13 mouse cellular contexts compared by ENCODE assay signal in genomic region chr5:36083869-36084565, GRCm38 (mm10).
A peak's percentile ranks its signal among the peaks of the same experiment; 100 is the strongest.
DNase-seq lines count a peak whose midpoint lies in the region; ATAC-seq and TF ChIP-seq lines count a peak whose summit lies in the region.
"Had no signal": no experiment of that assay in that cellular context is flagged by ENCODE, and none has a peak within 500 bp of the region (broad histone marks: within the 10 kb centered on the region; RNA-seq: fewer than 3 reads in every experiment).

No protein-coding gene starts in this region.

- peaks cover 34% of the 10 kb centered on the region for H3K4me1 ChIP-seq in midbrain, embryonic 10.5 days
- H3K4me1 ChIP-seq in midbrain, postnatal 0 days (ENCODE audit: insufficient read depth, low read length): peaks cover 3% of the 10 kb centered on the region; the same call in 1 of the 2 replicates
- peaks cover 41% of the 10 kb centered on the region for H3K4me1 ChIP-seq in heart, embryonic 16.5 days (ENCODE audit: control insufficient read depth, insufficient read depth, low read length)

- peak overlapping the region; percentile 55; the same call in 1 of the 2 replicates for H3K27ac ChIP-seq in midbrain, embryonic 10.5 days (replicated peaks)
- no peak overlapping the region for H3K27ac ChIP-seq in midbrain, postnatal 0 days (ENCODE audit: low read depth, low read length)
- peak overlapping the region; percentile 89 for H3K27ac ChIP-seq in heart, embryonic 16.5 days (ENCODE audit: low read length)
- H3K27ac ChIP-seq: hindbrain, embryonic 12.5 days; limb, embryonic 13.5 days had no signal

- no peaks in the 10 kb centered on the region for H3K9me3 ChIP-seq in midbrain, embryonic 10.5 days (replicated peaks)
- H3K9me3 ChIP-seq in midbrain, postnatal 0 days (ENCODE audit: low read length): no peaks in the 10 kb centered on the region
- no peaks in the 10 kb centered on the region for H3K9me3 ChIP-seq in heart, embryonic 16.5 days (replicated peaks; ENCODE audit: control insufficient read depth, low read length)
- H3K9me3 ChIP-seq: hindbrain, embryonic 12.5 days; limb, embryonic 13.5 days had no signal

- no peaks in the 10 kb centered on the region for H3K36me3 ChIP-seq in midbrain, embryonic 10.5 days
- no peaks in the 10 kb centered on the region for H3K36me3 ChIP-seq in midbrain, postnatal 0 days (ENCODE audit: insufficient read depth, low read length)
- no peaks in the 10 kb centered on the region for H3K36me3 ChIP-seq in heart, embryonic 16.5 days (ENCODE audit: control insufficient read depth, insufficient read depth)
- H3K36me3 ChIP-seq: hindbrain, embryonic 12.5 days; limb, embryonic 13.5 days had no signal

- no peak overlapping the region for H3K9ac ChIP-seq in midbrain, postnatal 0 days (replicated peaks; ENCODE audit: low read length, poor library complexity, severe bottlenecking)
- H3K9ac ChIP-seq in heart, embryonic 16.5 days (ENCODE audit: low read length): no peak overlapping the region; the same call in 1 of the 2 replicates
- H3K9ac ChIP-seq: hindbrain, embryonic 12.5 days; limb, embryonic 13.5 days had no signal

- peak; percentile 95 for DNase-seq in heart, adult 11 months
- no peak for DNase-seq in heart, postnatal 25 days (ENCODE audit: low spot score)
- DNase-seq in midbrain, embryonic 10.5 days (ENCODE audit: low spot score): no peak
- no peak for DNase-seq in midbrain, postnatal 0 days (ENCODE audit: low spot score)
- DNase-seq in telencephalon, adult 2 months (ENCODE audit: low read depth, low spot score): peak; percentile 38
- DNase-seq in lung, postnatal 4 days: no peak
- DNase-seq: embryo, embryonic 11 days; lung, adult 2 months; thymus, postnatal 14 days had no signal

- H3K4me3 ChIP-seq in midbrain, embryonic 10.5 days: no peak overlapping the region
- no peak overlapping the region for H3K4me3 ChIP-seq in midbrain, postnatal 0 days (ENCODE audit: low read depth, low read length)
- no peak overlapping the region for H3K4me3 ChIP-seq in heart, embryonic 16.5 days (ENCODE audit: low read length)
- H3K4me3 ChIP-seq: hindbrain, embryonic 12.5 days; limb, embryonic 13.5 days; megakaryocyte, embryonic 14.5 days had no signal

- intact Hi-C loops in heart, postnatal 25 days (cut with DNase I): no loop called here

- no peak for TF ChIP-seq CTCF in midbrain, postnatal 0 days (IDR thresholded peaks at IDR 0.05)

- H3K4me2 ChIP-seq in midbrain, postnatal 0 days (ENCODE audit: low read depth, low read length, poor library complexity, severe bottlenecking): no peak overlapping the region
- H3K4me2 ChIP-seq in heart, embryonic 16.5 days (ENCODE audit: low read depth, low read length): no peak overlapping the region
- H3K4me2 ChIP-seq: hindbrain, embryonic 12.5 days; limb, embryonic 13.5 days had no signal

- no peaks in the 10 kb centered on the region for H3K27me3 ChIP-seq in midbrain, embryonic 10.5 days (ENCODE audit: low read depth, poor library complexity, severe bottlenecking)
- no peaks in the 10 kb centered on the region for H3K27me3 ChIP-seq in midbrain, postnatal 0 days (ENCODE audit: insufficient read depth, low read length)
- H3K27me3 ChIP-seq in heart, embryonic 16.5 days (ENCODE audit: control insufficient read depth, insufficient read depth, low read length): no peaks in the 10 kb centered on the region
- H3K27me3 ChIP-seq: hindbrain, embryonic 12.5 days; limb, embryonic 13.5 days had no signal

- ATAC-seq in midbrain, postnatal 0 days (ENCODE audit: low FRiP score): no peak
- peak; percentile 71 for ATAC-seq in heart, embryonic 16.5 days (replicated peaks; ENCODE audit: extremely low read depth, insufficient read depth, low FRiP score)

- 89% methylated on average over 9 of the region's 9 CpGs for whole genome bisulfite sequencing in midbrain, embryonic 10.5 days
- WGBS in midbrain, postnatal 0 days: 86% methylated on average over 9 of the region's 9 CpGs
- WGBS in heart, embryonic 16.5 days: 46% methylated on average over 9 of the region's 9 CpGs

Comparison
In these comparisons a context has a peak if more than half of its experiments do, and no peak if none do; other contexts are left out.
1. DNase-seq: peak in heart, adult 11 months (single experiment) and telencephalon, adult 2 months (single experiment); none in heart, postnatal 25 days (single experiment), midbrain, embryonic 10.5 days (single experiment), midbrain, postnatal 0 days (single experiment) and lung, postnatal 4 days (0 of 2).